Mouse (Mus musculus): ENCODE measurements around the gene Serpinb8. TPM values are rescaled to one million over a fixed set of nuclear protein-coding genes. Genes with fewer than 3 reads are reported as not detected.

The Serpinb8 gene
- total RNA-seq (2021) = 1 to 10 TPM in 1 of 2 experiments, under 1 TPM in 1; 0.97 to 2.2 TPM
- long read RNA-seq, experiment 1 = 0 reads
- long read RNA-seq, experiment 2, partial matches to known transcripts = 0 of 1 reads
- long read RNA-seq, experiment 2, other reads (novel, unspliced or antisense) = 1 of 1 reads

DNA sequence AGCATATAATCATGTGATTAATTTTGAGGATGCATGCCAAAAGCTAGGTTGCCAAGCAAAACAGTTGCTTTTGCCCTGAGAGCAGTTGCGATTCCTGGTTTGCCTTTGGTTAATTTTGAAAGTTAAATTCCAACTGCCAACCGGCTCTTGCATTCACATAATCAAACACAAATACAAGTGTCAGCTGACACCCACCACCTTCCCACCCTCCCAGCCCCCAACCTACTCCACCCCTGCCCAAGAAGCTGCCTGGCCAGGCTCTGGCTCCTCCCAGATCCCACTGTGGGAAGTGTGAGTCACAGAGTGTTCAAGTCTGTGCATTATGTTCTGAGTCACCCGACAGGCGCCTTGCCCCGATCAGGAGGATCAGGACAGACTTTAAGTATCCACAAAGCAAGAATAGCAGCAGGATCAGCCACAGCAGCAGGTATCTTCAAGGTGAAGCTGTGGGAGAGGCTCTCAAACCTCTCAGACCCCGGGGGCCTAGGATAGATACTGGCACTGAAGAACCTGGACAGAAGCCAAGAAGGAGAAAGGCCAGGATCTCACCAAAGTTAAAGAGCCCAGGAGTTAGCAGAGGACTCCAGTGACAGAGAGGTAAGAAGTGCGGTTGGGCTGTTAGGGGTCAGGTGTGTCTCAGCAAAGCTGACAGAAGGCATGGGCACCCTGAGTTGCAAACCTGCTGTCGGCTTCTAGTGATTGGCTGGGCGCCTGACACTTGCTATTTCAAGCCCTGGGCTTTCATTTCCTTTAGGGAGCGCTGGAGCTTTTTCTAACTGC lies at the start of gene Serpinb8:
Gene Serpinb8 (plus strand): TSS at position 316 of the 780 bp plus-strand sequence.
- DNase-seq = peak; percentile 26 to 37
- intact Hi-C loops (cut with DNase I) = no loop called here

DNA sequence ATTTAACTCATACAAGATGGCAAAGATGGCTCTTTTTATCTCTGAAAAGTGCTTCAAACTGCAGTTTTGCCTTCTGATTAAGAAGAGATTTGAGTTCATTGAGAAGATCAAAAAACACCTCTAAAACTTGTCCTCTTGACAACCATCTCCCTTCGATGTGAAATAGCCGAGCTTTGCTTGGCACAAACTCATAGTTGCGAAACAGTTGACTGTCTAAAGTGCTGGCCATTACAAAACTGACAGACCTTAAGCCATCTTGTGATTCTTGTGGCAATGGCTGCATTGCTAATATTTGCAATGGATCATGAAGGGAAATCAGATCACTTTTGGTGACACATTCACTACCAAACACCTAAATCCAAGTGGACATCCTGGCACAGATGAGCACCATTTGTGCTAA lies 30.3 kb upstream of the Serpinb8 start:
- intact Hi-C loops (cut with DNase I) = no loop called here
- no peak for DNase-seq

DNA sequence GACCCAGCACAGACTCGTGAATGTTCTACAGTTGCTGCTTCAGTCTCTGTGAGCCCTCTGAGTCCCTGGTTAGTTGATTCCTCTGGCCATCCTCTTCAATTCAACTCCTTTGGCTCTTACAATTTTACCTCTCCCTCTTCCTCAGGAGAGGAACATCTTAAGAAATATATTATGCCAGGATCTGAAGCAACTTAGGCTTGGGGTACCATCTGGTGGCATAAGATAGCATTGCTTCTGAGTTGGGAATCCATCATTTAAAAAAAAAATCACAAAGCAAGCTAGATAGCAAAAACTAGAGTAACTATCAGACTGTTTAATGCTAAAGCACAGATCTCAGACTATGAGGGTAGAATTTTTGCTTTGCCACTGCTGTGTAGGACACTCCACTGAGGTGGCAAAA lies 27.7 kb upstream of the Serpinb8 start:
- DNase-seq = no peak
- intact Hi-C loops (cut with DNase I) = no loop called here

DNA sequence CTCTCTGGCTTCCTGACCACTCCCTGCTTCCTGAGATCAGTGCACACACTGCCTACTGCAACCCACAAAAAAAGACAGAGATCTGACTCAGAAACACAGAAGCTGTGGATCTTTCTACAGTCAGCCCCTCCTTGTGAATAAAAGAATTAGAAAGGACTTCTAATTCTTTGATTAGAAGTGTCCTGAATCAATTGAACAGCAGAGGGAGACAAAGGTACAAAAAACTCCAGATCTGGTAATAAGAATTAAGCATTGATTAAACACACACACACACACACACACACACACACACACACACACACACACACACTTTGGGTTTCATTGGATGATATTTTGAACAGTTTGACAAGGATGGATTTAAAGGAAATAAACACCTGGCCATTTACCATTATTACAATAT lies 24.2 kb upstream of the Serpinb8 start:
- DNase-seq = no peak
- intact Hi-C loops (cut with DNase I) = loop anchor here (2.0 kb wide), 1 partner anchor 27 kb away; no protein-coding TSS in a partner anchor

DNA sequence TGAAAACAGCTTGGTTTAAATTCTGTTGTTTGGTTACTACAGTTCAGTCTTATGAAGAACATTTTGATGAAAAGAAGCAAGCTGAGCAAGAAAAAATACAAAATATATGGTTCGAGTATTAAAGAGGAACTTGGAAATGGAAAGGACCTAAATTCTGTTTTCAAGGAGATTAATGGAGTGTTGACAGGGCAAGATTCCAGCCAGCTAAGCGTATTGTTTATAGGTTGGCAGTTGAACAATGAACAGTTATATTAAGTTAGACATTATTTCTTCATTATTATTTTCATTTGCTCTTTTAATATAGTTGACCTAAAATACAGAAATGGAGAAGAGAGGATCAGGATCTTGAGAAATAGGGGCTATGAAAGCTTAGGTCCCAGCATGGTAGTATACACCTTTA lies 13.7 kb upstream of the Serpinb8 start:
- no peak for DNase-seq
- intact Hi-C loops (cut with DNase I) = no loop called here

DNA sequence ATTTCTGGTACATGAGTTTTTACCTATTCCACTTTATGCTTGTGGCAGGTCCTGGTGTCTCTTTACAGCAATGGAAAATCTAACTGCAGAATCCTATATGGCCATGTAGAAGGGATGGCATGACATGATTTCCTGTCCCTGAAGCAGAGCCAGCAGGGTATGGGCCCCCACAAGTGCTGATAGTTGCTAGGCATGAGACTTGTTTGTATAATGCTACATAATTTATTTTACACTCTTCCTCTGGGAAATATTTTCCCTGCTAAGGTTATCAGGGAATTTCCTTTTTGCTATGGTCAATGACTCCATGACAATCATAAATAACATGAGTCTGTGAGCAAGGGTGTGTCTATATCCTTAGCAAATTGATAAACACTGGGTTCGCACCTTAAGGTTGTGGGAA lies 12.3 kb upstream of the Serpinb8 start:
- intact Hi-C loops (cut with DNase I) = no loop called here
- no peak for DNase-seq

DNA sequence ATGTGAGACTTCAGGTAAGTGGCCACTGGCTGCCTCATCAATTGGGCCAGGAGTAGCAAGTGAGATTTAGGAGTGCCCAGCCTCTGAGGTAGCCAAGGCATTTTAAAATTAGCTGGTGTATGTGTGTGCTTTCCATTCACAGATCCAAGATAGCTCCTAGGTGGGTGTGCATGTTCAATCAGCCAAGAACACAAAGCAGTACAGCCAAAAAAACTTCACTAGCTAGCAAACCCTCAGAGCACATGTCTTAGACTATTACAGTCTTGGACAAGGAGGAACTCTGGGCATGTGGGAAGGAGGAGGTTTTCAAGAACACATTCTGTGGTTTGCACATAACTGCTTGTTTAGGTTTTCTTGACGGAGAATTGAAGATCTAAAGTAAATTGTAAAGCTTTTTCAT lies 8.6 kb upstream of the Serpinb8 start:
- no peak for DNase-seq
- intact Hi-C loops (cut with DNase I) = no loop called here

DNA sequence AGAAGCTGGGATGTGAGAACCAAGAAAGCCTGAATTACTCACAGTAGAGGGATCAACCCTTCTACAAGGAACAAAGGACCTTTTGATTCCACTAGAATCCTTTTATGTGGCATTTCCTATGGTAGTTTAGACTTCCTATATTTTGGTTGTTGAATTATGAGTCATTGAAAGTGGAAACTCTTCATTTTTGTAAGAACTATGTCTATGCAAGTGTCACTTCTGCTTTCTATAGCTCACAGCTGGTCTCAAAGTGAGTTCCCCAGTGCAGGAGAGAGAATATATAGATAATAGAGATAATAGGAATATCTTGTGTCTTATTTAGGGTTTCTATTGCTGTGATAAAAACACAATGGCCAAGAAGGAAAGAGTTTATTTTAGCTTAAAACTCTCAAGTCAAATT lies 6.9 kb upstream of the Serpinb8 start:
- intact Hi-C loops (cut with DNase I) = no loop called here
- no peak for DNase-seq

DNA sequence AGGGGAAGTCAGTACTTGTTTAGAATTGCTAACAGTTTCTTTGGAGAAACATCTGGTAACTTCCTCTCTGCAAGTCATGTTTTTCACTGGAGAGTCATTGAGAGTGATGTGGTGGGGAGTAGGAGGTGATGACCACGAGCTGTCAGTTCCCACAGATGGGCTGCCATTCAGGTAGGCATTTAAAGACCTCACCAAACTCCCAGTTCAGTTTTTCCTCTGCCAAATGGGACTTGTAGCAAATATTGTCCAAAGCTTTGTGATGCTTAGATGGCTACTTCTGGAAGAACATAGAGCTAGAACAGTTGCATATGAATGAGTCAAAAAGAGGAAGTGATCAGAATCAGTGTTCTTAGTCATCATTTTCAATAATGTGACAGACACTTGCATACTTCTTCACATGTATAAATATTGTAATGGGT lies 5.8 kb upstream of the Serpinb8 start:
- no peak for DNase-seq
- intact Hi-C loops (cut with DNase I) = no loop called here

DNA sequence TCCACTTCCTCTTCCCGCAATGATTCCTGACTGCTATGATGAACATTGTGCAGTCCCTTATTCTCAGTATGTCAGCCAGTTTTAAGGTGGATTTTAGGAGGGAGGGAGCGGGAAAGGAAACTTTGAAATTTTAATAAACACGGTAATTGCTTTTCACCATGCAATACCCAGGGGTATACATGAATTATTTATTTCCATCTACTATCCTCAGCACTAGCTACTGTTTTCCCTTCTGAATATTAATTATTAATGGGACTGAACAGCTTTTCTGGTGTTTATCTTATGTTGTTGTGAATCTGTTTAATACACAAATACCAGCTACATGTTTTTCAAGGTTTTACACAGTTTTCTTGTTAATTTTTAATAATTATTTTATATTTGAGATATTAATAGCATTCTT lies 4.9 kb upstream of the Serpinb8 start:
- DNase-seq = no peak
- intact Hi-C loops (cut with DNase I) = no loop called here

DNA sequence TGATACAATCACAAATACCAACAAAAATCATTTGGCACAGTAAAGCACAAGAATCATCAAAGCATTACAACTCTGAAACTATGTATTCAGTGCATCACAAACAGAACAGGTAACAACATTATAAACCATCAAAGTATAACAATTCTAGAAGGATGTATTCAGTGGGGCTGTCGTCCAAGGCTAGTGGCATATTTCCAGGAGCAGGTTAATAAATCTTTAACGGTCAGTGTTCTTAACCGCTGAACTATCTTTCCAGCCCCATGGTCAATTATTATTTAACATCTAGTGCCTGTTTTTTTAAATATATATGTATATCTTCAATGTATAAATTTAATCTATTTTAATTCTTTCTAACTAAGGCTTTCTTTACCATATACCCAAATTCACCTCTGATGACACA lies 3.6 kb upstream of the Serpinb8 start:
- intact Hi-C loops (cut with DNase I) = no loop called here
- no peak for DNase-seq

DNA sequence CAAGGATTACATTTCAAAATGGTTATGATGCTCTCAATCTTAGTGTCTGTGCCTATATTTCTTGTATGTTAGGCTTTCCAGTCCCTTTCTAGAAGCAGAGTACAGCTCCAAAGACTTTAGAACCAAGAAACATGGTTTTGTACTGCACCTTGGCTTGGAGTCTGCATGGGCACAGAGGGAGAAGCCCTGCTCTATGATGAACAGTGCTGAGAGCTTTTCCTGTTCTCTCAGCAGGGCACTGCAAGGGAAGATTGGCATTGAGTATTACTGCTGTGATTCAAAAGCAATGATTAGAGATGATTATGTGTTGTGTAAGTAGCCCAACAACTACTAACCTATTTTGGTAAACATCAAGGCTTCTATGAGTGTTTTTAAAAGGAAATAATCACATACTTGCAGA lies 1.6 kb upstream of the Serpinb8 start:
- intact Hi-C loops (cut with DNase I) = no loop called here
- no peak for DNase-seq

DNA sequence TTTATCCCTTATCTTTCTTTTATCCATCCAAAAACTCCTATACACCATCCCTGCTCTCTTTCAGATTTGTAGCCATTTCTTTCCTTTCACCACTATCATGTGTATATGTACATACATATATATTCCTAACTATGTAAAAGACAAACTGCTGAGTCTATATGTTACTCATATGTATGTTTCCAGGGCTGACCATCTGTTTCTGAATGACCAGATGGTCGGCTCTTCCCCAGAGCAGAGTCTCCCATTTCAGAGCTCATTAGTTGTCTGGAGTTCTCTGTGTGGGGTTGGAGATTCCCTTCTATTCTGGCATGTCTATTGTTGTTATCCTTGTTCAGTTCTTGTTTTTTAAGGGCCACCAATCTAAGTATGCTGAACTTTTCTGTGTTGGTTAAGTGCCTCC lies 1.2 kb upstream of the Serpinb8 start:
- intact Hi-C loops (cut with DNase I) = no loop called here
- DNase-seq = no peak

DNA sequence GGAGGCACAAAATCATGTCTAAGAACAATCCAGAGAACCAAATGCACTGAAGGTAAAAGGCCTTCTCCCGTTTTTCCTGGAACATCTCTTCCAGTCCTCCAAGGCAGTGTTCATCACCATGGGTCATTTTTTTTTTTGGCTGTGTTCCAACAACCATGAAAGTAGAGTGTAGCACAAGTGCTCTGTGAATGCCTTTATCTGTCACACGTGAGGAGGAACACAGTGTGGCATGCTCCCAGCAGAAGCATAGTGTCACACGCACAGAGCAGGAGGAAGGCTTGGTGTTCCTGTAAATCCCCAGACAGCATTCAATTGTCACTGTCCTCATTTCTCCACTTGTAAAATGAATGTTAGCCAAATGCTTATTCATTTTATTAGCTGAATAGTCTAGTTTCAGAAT lies 2.8 kb downstream of the Serpinb8 start:
- intact Hi-C loops (cut with DNase I) = loop anchor here (2.0 kb wide), 1 partner anchor 28 kb away; no protein-coding TSS in a partner anchor

DNA sequence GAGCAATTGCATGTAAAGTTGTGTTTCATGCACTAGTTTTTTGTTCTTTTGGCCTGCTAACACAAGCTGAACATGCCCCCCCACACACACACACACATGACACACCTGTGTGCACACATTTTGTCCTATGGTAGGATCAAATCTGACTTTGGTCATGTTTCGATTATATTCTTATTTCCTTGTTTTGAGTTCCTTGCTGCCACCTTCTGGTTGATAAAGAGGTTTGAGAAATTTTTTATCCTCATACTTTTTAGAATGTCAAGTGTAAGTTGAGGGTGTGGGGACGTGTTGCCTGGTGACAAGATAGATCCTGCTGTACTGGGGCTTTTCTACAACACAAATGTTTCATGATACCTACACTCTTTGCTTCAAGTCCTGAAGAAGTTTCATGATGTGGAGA lies 3.7 kb downstream of the Serpinb8 start:
- intact Hi-C loops (cut with DNase I) = loop anchor here (2.0 kb wide), 1 partner anchor 29 kb away; no protein-coding TSS in a partner anchor
- no peak for DNase-seq

More for the DNA sequence above, 2.8 kb downstream of the Serpinb8 start:
- DNase-seq = no peak

DNA sequence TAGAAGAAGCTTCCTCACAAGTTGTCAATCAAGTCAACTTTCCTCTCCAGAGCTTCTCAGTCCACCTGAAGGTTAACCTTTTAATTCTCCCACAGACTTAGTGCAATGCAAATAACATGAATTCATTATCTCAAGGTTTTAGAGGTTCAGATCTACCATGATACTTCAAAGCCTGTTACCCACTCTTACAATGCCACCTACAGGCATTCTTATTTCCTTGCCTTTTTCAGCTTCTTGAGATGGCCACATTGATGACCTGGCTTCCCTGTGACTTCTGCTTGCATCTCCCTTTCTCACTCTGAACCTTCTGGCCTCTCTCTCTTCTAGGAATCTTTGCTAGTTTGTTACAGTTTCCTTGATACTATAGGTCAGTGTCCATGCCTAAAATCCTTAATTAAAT lies 7.1 kb downstream of the Serpinb8 start:
- intact Hi-C loops (cut with DNase I) = loop anchor here (5.0 kb wide), 1 partner anchor 355 kb away; no protein-coding TSS in a partner anchor
- no peak for DNase-seq

DNA sequence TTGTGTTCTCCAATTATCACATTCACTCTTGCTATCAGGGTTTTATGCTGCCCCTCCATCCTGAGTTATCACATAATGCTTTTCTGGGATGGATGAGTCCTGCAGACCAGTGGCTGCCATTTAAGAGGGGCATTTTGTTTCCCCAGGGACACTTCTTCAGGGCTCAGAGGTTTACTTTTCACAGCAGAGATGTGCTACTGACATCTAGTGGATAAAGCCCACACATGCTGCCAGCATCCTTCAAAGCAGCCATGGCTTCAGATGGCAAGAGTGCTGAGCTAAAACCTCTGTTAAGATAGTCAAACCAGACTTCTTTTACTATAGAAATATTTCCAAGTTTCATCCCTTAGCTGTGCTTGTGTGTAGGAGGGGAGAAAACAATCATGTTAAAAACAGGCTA lies 8.7 kb downstream of the Serpinb8 start:
- no peak for DNase-seq
- intact Hi-C loops (cut with DNase I) = loop anchor here (5.0 kb wide), 1 partner anchor 356 kb away; no protein-coding TSS in a partner anchor

DNA sequence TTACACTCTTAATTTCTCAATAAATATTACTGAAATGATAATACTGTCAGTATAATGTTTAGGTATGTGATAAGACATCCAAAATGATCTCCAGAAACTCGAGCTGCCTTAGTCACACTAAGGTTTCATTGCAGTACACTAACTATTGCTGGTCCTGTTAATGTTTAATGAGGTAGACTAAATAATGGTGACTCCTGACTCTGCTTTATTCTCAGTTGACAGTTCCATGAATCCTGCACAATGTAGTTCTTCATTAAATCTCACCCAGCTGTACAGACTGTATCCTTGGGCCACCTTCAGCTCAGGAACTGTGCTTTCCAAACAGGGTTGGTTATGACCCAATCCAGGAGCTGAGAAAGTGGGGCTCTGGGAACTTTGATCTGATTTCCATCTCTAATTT lies 19.1 kb downstream of the Serpinb8 start:
- no peak for DNase-seq
- intact Hi-C loops (cut with DNase I) = no loop called here

DNA sequence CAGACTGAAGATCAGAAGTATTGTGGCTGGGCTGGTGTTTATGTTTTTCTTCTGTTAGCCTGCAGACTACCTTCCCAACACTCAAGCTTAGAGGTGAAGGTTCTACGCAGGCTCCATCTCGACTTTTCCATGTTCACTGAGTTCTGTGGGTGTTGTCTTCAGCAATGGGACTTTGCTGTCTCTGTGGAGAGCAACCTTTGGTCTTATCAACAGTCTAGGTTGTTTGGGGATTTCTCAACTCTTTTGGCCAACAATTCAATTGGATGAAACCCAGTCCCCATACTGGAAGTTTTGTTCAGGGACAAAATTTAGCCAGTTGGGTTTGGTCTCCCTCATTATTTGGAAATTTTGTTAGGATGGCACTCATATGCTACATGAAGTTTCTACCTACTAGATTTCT lies 24.3 kb downstream of the Serpinb8 start:
- intact Hi-C loops (cut with DNase I) = no loop called here
- DNase-seq = no peak

DNA sequence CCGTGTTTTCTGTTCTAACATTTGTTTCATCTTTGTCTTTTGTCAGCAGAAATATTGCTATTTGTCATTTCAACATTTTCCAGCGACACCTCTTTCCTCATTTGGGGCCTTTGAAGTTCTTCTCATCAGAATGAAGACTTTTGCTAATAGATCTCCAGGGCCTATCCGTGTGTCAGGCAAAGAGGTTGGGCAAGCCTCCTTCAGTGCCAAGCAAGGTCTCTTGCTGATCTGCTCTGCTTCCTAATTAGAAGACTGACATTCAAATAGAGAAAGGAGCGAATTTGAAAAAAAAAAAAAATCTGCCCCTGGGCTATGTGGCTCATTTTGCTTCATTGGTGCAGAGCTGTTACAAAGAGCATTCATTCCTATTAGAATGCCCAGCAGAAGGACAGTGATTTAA lies 32.2 kb downstream of the Serpinb8 start:
- DNase-seq = no peak

DNA sequence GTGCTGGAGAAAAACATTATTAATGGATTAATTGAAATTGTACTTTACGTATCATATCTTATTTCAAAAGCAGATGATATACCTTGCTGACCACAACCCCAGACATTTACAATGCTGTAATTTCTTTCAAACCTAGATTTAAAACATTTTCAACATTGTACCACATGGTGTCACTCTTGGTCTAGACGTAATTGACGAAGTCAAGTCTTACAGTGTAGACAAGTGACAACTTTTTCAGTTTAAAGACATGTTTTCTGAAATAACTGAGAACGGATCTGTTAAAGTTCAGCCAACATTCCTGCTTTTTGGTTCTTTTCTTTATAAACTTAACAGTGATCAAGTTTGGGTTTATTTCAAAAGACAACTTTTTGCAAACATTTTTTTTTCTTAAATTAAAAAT lies 46.1 kb downstream of the Serpinb8 start:
- DNase-seq = no peak
- intact Hi-C loops (cut with DNase I) = no loop called here

More for the DNA sequence above, 32.2 kb downstream of the Serpinb8 start:
- intact Hi-C loops (cut with DNase I) = no loop called here

DNA sequence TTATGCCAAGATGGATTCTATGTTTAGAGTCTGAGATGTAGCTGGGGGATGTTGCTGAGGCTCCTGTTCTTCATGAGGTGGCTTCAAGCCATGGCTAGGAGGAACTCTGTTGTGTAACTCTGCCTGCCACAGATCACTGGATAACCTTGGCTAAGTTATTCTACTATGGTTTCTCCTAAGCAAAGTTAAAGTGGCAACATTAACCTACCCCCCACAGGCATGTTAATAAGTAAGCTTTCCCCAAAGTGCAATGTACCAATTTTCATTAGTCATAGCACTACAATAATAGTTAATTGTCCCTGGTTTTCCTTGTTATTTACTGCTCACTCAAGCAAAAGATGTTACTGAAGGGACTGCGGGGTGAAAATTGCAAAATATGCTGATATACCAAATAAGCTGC lies 48.2 kb downstream of the Serpinb8 start:
- intact Hi-C loops (cut with DNase I) = no loop called here
- DNase-seq = no peak

All from gastrocnemius, postnatal 36 days (tissue).